Mouse (Mus musculus) thymus, adult 2 months (tissue): ENCODE data around the gene 2310030G06Rik.

Source experiments
- CTCF ChIP-seq: fragments of 200-500 bp; IDR thresholded peaks from 2 replicates; pipeline ENCODE4 v1.5.1; 2012; ENCODE audit warnings: mild to moderate bottlenecking, control low read depth, low read length, moderate library complexity, borderline replicate concordance; ENCODE audit not compliant: control insufficient read depth, poor library complexity, insufficient read depth; ENCODE audit errors: extremely low read depth
- POLR2A ChIP-seq: fragments of 200-500 bp; IDR thresholded peaks from 2 replicates; pipeline ENCODE4 v1.6.1; 2012; ENCODE audit warnings: mild to moderate bottlenecking, low read length, control low read depth, moderate library complexity; ENCODE audit not compliant: control insufficient read depth, poor library complexity, insufficient read depth; ENCODE audit errors: extremely low read depth

DNA sequence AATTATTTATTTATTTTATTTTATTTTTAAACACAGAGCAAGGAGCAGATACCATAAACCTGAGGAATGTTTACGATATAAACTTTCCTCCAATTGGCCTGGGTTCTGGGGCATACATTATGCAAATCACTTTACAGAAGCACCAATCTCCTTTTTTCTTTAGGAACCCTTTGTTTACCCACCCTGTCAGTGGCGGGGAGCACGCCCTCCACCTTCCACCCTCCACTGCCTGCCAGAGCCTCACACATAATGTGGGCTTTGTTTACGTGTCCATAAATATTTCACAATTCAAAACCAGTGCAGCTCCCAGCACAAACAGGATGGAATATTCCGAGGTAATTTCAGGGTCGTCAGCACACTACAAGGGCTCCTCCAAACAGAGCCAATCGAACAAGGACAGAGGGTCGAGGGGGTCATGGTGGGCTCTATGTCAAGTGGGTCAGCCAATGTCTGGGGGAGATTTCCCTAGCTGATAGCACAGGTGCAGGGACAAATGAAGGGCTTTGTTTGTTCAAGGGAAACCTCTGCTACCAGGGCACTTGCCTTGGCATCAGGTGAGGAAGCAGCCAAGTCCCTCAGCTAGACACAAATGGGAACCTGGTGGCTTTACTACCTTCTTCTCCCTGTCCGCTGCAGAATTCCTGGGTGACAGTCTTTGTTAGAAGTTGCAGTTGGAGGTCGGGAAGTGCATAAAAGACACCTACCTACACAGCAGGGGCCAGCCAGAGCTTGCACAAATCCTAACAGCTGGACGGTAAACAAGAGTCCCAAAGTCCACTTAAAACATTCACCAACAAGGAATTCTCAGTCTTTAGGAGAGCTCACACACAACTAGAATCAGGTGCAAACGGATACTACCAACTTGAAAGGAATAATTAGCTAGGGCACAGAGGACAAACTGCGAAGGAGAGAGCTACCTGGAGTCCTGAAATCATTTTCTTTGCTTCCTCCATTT, 53.4 kb downstream of the 2310030G06Rik start:
- TF ChIP-seq CTCF (no peak), POLR2A (no peak)
